Mouse (Mus musculus): ENCODE measurements around the gene Gm28635.

GRCm38 (mm10) chr2:84636231-84636741 is 41.6 kb downstream of the Gm28635 start:
- TF ChIP-seq POLR2A (IDR thresholded peaks at IDR 0.05; ENCODE audit: borderline replicate concordance, insufficient read depth, low read length) (no peak), CTCF (IDR thresholded peaks at IDR 0.05; ENCODE audit: borderline replicate concordance, insufficient read depth, low read depth, low read length) (no peak)
